Mouse (Mus musculus) bone marrow, adult 2 months (tissue): ENCODE results near the gene Rnase4.

Experiments
- CTCF ChIP-seq: fragments of 200-500 bp; IDR thresholded peaks from 2 replicates; pipeline ENCODE4 v1.5.1; 2011; ENCODE audit warnings: low read length, control low read depth; ENCODE audit not compliant: control insufficient read depth, insufficient read depth
- POLR2A ChIP-seq: fragments of 200-500 bp; IDR thresholded peaks from 2 replicates; pipeline ENCODE4 v1.6.1; 2011; ENCODE audit warnings: low read depth, mild to moderate bottlenecking, control low read depth, low read length, borderline replicate concordance; ENCODE audit not compliant: control insufficient read depth

DNA sequence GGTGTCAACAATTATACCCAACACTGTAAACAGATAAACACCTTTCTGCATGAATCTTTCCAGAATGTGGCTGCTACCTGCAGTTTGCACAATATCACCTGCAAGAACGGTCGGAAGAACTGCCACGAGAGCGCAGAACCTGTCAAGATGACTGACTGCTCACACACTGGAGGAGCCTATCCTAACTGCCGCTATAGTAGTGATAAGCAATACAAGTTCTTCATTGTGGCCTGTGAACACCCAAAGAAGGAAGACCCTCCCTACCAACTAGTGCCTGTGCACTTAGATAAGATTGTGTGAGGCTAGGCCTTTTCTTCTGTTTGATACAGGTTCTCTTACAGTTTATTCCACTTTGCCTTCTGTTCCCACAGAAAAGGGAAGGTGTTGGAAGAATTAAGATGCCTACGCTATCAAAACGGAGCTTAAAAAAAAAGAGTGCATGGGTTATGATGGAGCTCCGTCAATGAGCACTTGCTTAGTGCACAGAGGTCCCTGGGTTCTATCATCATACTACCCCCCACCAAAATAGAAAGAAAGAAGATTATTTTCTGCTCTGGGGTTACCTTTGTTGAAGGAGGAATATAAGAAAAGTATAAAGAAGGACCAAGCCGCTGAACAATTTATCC is 39.6 kb downstream of the Rnase4 start:
- TF ChIP-seq POLR2A: 0 out of 2 replicates have a peak, but pooled peaks have one; percentile 28
- TF ChIP-seq CTCF: no peak
